Mouse (Mus musculus): ENCODE results near the gene Bbx.
A peak's percentile ranks its signal among the peaks of the same experiment; 100 is the strongest.

The Bbx gene

DNA sequence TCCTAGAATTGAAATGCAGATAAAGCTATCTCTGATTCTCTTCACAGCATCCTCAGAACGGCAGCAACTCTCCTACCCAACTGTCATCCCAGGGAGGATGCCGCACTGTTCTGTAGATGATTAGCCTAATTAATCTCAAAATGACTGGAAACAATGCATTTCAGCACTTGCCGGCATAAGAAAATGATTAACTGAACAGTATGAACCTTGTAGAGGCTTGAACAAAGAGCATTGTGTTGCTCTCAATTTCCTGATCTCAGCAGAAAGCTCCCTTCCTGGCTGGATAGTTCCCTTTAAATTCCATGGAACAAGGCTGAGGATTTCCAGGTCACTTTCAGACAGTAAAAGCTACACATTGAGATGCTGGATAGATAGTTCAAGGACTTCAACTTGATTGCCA, 197.0 kb downstream of the Bbx start:
- DNase-seq (ENCODE audit: low spot score), result no peak

DNA sequence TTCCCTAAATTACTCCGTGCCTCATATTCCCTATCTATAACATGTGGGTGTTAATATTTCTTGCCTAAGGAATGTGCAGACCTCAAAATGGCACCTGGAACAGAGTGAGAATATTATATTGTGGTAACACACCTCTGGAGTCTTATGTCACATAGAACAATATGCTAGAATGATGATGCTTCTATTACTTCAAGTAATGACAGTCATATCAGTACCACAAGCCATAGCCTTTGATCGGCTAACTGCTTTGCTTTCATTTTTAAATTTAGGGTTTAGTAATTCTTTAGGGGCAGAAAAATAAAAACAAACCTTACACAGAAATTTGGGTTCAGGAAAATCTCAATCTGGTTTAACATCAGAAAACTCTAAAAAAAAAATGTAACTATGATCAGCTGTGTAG, 201.6 kb downstream of the Bbx start:
- DNase-seq (ENCODE audit: low spot score), result no peak

- no peak for DNase-seq (ENCODE audit: low spot score)
These were observed 203.4 kb downstream of the Bbx start for GRCm38 (mm10) chr16:50228833-50229232.

GRCm38 (mm10) chr16:50226274-50226673, 205.9 kb downstream of the Bbx start:
- DNase-seq (ENCODE audit: low spot score), result no peak

GRCm38 (mm10) chr16:50224946-50225345, 207.2 kb downstream of the Bbx start:
- DNase-seq (ENCODE audit: low spot score), result no peak

- no peak for DNase-seq (ENCODE audit: low spot score)
These were observed 211.3 kb downstream of the Bbx start for GRCm38 (mm10) chr16:50220734-50221501.

DNA sequence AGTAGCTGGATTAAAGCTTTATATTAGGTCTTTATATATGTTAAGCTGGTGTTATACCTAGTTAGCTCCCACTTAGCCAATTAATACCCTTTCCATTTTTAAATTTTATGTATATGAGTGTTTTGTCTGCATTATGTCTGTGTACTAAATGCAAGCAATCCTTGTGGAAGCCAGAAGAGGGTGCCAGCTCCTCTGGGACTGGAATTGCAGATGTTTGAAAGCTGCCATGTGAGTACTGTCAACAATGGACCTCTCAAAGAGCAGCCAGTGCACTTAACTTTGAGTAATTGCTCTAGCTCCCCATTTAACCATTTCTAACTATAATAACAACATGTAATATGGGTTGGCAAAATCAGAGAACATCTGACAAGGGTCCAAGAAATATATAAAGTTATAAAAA, 215.1 kb downstream of the Bbx start:
- no peak for DNase-seq (ENCODE audit: low spot score)

DNA sequence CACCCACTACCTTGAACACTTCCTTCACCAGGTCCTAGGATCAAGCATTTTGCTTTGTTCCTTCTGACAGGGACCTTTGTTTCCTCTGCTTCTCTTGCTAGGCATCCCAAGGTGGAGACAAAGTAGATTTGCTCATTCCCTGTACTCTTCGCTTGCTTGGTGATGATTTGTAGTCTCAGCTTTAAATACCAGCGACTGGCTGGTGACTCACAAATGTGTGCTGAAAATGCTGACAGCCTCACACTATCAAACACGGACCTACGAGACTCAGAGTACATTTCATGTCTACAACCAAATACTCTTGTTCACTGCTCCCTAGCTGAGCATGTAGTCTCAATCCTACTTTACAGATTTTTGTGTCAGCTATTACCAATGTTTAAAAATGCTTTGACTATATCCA, 220.5 kb downstream of the Bbx start:
- DNase-seq (ENCODE audit: low spot score), result no peak

- no peak for DNase-seq (ENCODE audit: low spot score)
These were observed 221.0 kb downstream of the Bbx start for GRCm38 (mm10) chr16:50211231-50211630.

DNA sequence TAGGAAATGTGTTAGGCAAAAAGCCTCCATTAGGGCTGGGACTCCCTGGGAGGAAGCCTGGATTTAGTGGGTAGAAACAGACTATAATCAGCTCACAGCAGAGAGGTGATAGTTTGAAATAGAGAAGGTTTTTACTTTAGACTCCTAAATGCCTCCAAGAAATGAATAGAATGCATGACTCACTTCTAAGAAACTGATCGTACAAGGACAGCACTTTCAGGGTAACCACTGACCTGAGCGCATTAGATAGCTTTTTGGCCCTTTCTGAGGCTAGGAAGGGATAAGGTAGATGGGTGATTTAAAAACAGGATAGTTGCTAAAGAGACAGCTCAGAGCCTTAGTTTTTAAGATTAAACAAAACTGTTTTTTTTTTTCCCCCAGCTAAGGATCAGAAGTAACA, 221.4 kb downstream of the Bbx start:
- no peak for DNase-seq (ENCODE audit: low spot score)

- no peak for DNase-seq (ENCODE audit: low spot score)
These were observed 227.2 kb downstream of the Bbx start for GRCm38 (mm10) chr16:50204944-50205343.

GRCm38 (mm10) chr16:50201546-50202151, 230.5 kb downstream of the Bbx start:
- DNase-seq (ENCODE audit: low spot score), result peak; percentile 48

DNA sequence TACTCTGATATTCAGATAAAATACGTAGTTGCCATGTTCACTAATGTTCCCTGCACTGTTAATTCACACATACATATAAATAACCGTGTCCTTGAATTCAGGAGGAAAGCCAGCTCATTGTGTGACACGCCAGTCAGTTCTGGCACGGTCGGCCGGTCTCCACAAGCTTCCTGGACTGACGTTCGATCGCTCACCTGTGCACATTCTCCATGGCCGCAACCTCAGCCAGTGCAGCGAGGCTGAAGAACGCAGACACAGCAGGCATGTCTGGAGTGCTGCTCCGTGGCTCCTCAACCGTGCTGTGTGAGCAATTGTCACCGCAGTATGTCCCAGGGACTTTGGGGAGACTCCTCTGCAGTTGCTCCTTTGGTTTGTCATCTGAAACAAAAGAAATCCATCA, 232.0 kb downstream of the Bbx start:
- no peak for DNase-seq (ENCODE audit: low spot score)

DNA sequence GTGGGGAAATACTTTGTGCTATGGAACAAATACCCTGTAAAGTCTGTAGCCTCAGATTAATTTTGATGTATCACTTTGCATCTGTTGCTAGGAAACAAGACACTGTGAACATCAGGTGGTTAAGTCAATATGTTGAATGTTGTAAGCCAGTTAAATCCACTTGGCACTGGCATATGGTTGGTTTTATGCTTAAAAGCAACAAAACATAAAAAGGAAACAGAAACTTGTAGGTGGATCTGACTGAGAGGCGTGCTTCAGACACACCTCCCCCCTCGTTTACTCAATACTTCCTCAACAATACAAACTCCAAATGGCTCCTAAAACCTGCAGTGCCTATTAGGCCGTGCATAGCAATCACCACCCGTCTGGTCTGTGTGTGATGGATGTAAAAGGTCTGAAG, 236.1 kb downstream of the Bbx start:
- no peak for DNase-seq (ENCODE audit: low spot score)

GRCm38 (mm10) chr16:50192626-50193025, 239.6 kb downstream of the Bbx start:
- no peak for DNase-seq (ENCODE audit: low spot score)

DNA sequence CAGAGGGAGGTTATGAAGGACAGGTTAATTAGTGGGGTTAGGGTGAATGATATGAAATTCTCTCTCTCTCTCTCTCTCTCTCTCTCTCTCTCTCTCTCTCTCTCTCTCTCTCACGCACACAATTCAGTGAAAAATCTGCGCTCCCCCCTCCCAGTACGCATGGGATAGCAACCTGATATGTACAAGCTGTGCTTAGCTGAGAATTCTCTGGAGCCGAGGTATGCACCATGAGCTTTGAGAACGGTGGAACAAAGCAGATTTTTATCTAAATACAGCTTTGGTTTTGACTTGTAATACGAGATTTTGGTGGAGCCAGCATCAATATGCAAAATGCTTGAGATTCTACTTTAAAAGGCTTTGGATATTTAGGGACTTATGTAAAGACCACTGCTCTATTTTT, 243.1 kb downstream of the Bbx start:
- peak; percentile 21 for DNase-seq (ENCODE audit: low spot score)

DNA sequence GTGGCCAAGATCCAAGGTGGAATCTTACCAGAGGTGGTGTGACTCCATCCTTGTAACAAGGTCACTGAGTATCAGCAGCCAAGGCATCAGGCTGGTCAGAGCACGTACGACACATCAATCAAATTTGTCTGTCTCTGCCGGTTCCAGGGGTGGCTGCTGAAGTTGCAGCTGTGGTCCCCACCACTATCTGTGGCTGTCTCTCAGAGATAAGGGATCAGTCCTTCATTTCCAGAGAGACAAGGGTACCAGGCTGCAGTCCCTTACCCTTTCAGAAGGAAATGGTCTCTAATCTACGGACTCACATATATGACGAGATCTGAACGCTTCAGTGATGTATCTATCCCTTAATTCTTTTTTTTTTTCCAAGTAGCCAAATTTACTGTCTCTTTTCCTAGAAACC, 245.6 kb downstream of the Bbx start:
- no peak for DNase-seq (ENCODE audit: low spot score)

GRCm38 (mm10) chr16:50185041-50185440, 247.1 kb downstream of the Bbx start:
- peak; percentile 90 for DNase-seq (ENCODE audit: low spot score)

DNA sequence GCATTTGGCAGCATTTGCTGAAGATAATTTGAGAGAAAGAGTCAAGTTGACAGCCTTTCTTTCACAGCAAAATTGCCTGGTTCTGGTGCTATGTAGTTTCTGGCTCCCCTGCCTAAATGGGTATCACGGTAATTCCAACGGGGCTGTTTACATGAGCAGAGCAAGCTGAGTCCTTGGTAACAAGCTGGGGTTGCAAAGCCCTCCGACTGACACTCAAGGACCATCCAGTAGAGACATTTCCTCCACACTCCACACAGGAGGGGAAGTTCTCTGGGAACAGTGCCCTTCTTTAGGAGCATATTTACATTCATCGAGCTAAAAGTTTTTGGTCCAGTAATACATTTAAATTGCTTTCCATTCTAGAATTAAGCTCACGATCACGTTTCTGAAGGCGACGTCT, 249.2 kb downstream of the Bbx start:
- no peak for DNase-seq (ENCODE audit: low spot score)

- no peak for DNase-seq (ENCODE audit: low spot score)
These were observed 249.6 kb downstream of the Bbx start for GRCm38 (mm10) chr16:50182561-50182960.

- DNase-seq (ENCODE audit: low spot score), result no peak
These were observed 259.4 kb downstream of the Bbx start for GRCm38 (mm10) chr16:50172760-50173159.

DNA sequence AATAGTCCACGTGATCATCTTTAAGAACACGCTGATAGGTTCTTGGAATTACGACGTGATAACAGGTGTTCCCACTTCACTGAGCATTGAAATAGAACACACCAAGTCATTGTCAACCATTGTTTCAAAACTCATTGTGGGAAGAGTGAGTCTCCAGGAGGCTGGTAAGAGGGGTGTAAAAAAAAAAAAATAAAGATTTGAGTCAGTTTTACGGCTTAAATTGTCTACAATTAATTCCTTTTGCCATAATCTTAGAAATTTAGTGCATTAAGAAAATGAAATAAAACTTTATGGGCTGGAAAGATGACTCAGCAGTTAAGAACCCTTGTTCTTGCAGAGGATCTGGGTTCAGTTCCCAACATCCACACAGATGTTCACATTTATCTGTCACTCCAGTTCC, 261.4 kb downstream of the Bbx start:
- no peak for DNase-seq (ENCODE audit: low spot score)

DNA sequence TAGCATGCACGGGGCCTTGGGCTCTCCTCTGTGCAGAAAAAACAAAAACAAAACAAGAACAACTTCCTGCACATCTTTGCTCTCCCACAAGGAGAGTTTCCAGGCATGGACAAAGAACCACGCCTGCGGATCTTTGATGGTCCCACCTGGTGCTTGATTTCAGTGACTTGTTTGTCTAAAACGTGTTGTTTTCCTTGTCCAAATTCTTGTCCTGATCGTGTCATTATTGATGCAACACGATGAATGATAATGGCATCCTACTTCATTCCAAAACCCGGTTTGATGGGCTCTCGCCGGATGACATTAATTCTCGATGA, 264.2 kb downstream of the Bbx start:
- no peak for DNase-seq (ENCODE audit: low spot score)

Data from embryo, embryonic 10 days (tissue).